Mouse (Mus musculus): ENCODE data around the gene Mier3.

DNA sequence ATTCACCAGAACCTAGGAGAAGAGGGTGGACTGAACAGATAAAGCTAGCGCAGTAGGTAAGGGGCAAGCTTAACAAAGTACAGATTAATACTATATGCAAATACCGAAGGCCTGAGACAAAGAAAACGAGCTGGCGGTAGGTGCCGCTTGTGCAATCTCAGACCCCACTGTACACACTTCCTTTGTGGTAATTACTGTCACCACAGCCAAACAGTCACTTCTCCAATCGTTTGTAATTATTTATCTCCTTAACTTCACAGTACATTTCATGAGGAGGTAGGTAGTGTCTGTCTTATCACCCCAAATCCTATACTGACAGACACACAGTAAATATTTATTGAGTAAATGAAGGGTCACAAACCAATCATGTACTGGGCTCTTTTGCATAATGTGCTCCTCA lies 40.5 kb upstream of the Mier3 start:
- TF ChIP-seq CHD2 (IDR thresholded peaks at IDR 0.05; ENCODE audit: low read depth, low read length) = no peak
- no peak for TF ChIP-seq ZNF384 (IDR thresholded peaks at IDR 0.05; ENCODE audit: low read depth, low read length)
- no peak for TF ChIP-seq MAFK (IDR thresholded peaks at IDR 0.05; ENCODE audit: insufficient read depth, low read depth, low read length)
- TF ChIP-seq HCFC1 (IDR thresholded peaks at IDR 0.05; ENCODE audit: borderline replicate concordance, insufficient read depth, low read length) = no peak
- TF ChIP-seq ZC3H11A (IDR thresholded peaks at IDR 0.05; ENCODE audit: borderline replicate concordance, low read depth, low read length) = no peak

Measured in ES-E14 (cell line).